Mouse (Mus musculus) macrophage (primary cell): ENCODE results near the gene Prim1. TPM values are rescaled to one million over a fixed set of nuclear protein-coding genes. Genes with fewer than 3 reads are reported as not detected.

Experiments
- H3K27ac ChIP-seq: fragments of 350-480 bp; formaldehyde crosslinking; 2 replicates; pipeline ENCODE4 v1.9.0; 2021
- H3K36me3 ChIP-seq: fragments of 350-480 bp; formaldehyde crosslinking; 2 replicates; pipeline ENCODE4 v1.9.0; 2021; ENCODE audit errors: inconsistent target
- H3K4me3 ChIP-seq: fragments of 350-480 bp; formaldehyde crosslinking; 2 replicates; pipeline ENCODE4 v1.9.0; 2021; ENCODE audit errors: inconsistent target
- H3K79me2 ChIP-seq: fragments of 350-480 bp; formaldehyde crosslinking; 2 replicates; pipeline ENCODE4 v1.9.0; 2021; ENCODE audit errors: inconsistent target
- WGBS: methylation state at CpG from one replicate; pipeline ENCODE4 v1.1.7; 2026; ENCODE audit warnings: inconsistent platforms; ENCODE audit not compliant: missing documents; 5-methylcytosine and 5-hydroxymethylcytosine counted together
- polyA plus RNA-seq: library from polyadenylated mRNA; stranded (reverse); fragments of 250-400 nt; gene quantifications from 3 replicates; pipeline ENCODE4 v1.2.4, GENCODE M21; 2018; ENCODE audit warnings: inconsistent platforms
- total RNA-seq, 78 experiments: library from RNA; depleted of rRNA; stranded (reverse); fragments of 250-400 nt; gene quantifications; 1 replicate in 9 of 78; 2 replicates in 24 of 78; 3 replicates in 43 of 78; 4 replicates in 2 of 78; pipeline ENCODE4 v1.2.4; 2018; ENCODE audit warnings: inconsistent platforms in 56 of 78

Prim1 gene
- total RNA-seq (2018; cell fraction: chromatin; rRNA removed), result 10 to 100 TPM in 11 of 26 experiments, 1 to 10 TPM in 15; 1.2 to 20.8 (median 8.5) TPM
- total RNA-seq (2018; cell fraction: cytosol; rRNA removed), result 1 to 10 TPM; 2.4 to 7.1 (median 4.7) TPM
- total RNA-seq (2018; cell fraction: nucleus; rRNA removed), result 10 to 100 TPM in 4 of 26 experiments, 1 to 10 TPM in 22; 2.0 to 43.5 (median 6.6) TPM
- 3.5 to 24.5 TPM (median 8.9 TPM) in 3 replicates for polyA plus RNA-seq

DNA sequence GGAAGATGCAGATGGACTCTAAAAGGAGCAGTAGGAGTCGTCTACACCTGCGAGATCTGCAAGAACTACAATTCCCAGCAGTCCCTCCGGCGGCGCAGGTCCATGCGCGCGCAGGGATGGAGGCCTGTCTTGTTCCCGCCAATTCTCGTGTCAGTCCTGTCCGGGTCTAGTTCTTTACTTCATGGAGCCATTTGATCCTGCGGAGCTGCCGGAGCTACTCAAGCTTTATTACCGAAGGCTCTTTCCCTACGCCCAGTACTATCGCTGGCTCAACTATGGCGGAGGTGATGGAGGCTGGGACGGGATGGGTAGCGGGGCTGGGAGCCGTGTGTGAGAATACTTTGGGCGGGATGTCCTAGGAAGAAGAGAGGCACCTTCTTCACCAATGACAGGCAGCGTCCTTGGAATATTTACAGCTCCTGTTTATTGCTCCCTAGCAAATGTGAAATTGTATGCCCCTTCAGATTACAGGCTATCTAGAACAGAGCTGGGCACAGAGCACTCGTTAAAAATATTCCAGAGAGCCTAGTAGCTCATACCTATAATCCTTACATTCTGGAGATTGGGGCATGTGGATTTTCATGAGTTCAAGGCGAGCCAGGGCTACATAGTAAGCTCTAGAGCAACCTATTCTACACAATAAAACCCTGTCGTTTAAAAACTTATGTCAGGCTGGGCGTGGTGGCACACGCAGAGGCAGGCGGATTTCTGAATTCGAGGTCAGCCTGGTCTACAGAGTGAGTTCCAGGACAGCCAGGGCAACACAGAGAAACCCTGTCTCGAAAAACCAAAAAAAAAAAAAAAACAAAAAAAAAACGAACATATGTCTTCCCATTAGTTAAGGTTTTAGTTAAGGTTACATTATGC, at the start of gene Prim1:
Prim1 (plus strand) TSS at position 101 of the 867 bp plus-strand sequence.
- Histone ChIP-seq H3K36me3 (no peaks in the 10 kb centered on the region), H3K79me2 (no peaks in the 10 kb centered on the region), H3K27ac (no peak within 1 kb of the TSS), H3K4me3 (peak within 1 kb of the TSS; percentile 66)
- WGBS, result 5% methylated on average over 31 of the region's 31 CpGs

DNA sequence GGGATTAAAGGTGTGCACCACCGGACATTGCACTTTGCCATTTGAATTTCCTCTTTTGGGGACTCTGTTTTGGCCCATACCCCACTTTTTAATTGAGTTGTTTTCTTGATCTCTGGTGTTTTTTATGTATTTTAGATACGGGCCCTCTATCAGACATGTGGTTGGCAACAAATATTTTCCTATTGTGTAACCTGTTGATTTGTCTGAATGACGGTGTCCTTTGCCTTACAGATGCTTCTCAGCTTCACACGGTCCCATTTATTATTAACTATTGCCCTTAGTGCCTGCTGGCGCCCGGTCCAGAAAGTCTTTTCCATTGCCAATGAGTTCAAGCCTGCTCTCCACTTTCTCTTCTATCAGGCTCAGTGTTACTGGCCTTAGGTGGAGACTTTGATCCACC, 48.5 kb upstream of the Prim1 start:
- 94% methylated on average over 6 of the region's 6 CpGs for WGBS
- no peaks in the 10 kb centered on the region for H3K79me2 ChIP-seq
- H3K36me3 ChIP-seq, result no peaks in the 10 kb centered on the region
- no peak overlapping the region for H3K4me3 ChIP-seq
- no peak overlapping the region for H3K27ac ChIP-seq

DNA sequence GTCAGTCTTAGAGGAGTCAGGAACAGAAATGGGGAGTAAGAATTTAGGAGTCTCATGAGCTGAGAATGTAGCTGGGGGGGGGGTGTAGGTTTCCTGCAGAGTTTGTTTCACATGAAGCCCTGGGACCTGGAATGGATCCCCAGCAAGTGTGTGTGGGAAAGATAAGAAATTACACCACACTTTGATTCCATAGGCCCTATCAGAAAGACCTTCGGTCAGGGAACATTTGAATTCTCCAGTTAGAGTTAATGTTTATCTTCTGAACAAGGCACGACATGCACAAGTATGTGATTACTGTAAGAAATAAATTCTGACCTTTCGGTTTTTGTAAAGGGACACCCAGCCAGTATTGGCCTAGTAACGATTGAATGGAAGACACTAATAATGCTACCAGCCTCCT, 45.1 kb upstream of the Prim1 start:
- WGBS, result 91% methylated on average over 4 of the region's 4 CpGs
- Histone ChIP-seq H3K27ac (no peak overlapping the region), H3K79me2 (no peaks in the 10 kb centered on the region), H3K36me3 (no peaks in the 10 kb centered on the region), H3K4me3 (no peak overlapping the region)

DNA sequence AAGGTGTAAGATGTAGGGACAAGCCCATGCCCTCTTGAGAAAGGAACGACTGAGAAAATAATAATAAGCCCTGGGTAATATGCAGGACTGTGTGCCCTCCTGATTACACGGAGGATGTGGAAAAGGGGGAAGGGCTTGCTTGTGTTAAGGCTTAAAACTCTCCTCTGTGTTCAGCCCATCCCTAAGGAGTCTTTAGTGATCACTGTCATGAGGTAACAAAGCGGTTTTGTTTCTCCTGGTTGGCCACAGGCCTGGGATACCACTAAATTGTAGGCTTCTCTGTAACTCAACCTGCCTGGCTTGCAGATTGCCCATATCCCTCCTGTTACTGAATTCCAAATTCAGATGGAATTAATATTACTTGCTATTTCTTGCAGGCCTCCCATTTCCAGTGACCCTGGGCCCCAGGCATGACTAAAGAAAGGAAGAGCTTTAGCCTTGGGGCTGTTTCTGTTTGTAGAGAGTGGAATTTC, 44.6 kb upstream of the Prim1 start:
- H3K79me2 ChIP-seq, result no peaks in the 10 kb centered on the region
- 93% methylated on average over 3 of the region's 3 CpGs for WGBS
- H3K36me3 ChIP-seq, result no peaks in the 10 kb centered on the region
- no peak overlapping the region for H3K27ac ChIP-seq
- no peak overlapping the region for H3K4me3 ChIP-seq

DNA sequence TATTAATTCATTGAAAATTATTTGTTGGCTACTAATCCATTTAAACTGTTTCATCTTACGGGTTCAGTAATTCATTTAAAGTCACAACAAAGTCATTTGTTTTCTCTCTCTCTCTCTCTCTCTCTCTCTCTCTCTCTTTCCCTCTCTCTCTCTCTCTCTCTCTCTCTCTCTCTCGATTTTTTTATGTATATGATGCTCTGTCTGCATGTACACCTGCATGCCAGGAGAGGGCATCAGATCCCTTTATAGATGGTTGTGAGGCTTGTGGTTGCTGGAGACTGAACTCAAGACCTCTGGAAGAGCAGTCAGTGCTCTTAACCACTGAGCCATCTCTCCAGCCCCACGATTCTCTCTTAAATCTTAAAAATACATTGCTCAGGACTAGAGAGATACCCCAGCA, 43.8 kb upstream of the Prim1 start:
- Histone ChIP-seq H3K79me2 (no peaks in the 10 kb centered on the region), H3K27ac (no peak overlapping the region), H3K36me3 (no peaks in the 10 kb centered on the region), H3K4me3 (no peak overlapping the region)
- WGBS, result 98% methylated on average over 2 of the region's 3 CpGs

DNA sequence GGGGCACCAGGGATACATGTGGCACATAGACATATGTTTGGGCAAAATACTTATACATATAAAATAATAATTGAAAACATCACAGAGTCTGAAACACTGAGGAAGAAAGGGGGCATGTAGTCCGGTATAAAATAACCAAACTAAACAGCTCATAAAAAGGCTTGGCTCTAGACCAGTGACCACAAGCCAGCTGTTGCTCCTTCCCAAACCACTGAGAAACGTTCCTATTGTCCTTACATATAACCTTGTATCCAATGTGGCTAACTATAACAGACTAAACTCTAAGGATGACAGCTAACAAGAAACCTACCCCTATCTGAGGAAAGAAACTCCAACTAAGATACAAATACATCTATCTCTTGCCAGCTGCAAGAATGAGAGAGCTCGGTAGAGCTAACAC, 40.9 kb upstream of the Prim1 start:
- no peaks in the 10 kb centered on the region for H3K79me2 ChIP-seq
- WGBS, result 45% methylated on average over 3 of the region's 3 CpGs
- no peaks in the 10 kb centered on the region for H3K36me3 ChIP-seq
- no peak overlapping the region for H3K4me3 ChIP-seq
- no peak overlapping the region for H3K27ac ChIP-seq

DNA sequence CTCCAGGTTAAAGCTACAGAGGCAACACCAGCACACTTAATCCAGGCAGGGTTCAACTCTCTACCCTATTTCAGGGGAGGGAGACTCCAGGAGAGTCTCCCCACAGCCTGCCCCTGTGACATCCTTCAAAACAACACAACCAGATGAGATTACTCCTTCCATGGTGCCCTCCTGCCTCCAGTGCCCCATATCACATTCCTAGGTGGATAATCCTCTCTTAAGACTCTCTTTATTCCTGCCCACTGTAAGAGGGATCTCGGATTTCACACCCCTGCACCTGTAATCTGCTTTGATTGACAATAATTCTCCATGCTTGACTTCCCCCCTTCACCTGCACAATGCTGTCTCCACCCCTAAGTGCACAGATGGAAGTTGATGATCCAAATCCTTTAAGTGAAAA, 39.5 kb upstream of the Prim1 start:
- no peaks in the 10 kb centered on the region for H3K36me3 ChIP-seq
- no peak overlapping the region for H3K27ac ChIP-seq
- 25% methylated on average over 1 of the region's 1 CpGs for WGBS
- H3K4me3 ChIP-seq, result no peak overlapping the region
- no peaks in the 10 kb centered on the region for H3K79me2 ChIP-seq

DNA sequence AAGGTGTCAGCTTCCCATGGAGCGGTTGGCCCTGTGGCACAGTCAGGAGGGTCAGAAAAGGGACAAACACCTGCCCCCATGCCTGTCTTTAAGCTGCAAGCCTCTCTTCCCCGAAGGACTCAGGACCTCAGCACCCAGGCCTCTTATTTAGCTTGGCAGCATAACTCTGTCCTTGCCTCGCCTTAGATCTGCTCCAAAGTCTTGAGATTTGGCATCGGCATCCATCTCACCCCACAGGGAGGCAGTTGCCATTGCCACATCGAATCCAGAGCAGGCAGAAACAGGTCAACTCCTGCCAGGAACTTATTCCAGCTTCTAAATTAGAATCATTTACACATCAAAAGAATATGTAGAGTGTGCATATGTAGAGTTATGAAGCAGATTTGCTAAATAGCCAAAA, 30.3 kb upstream of the Prim1 start:
- Histone ChIP-seq H3K36me3 (no peaks in the 10 kb centered on the region), H3K79me2 (no peaks in the 10 kb centered on the region), H3K4me3 (no peak overlapping the region), H3K27ac (no peak overlapping the region)
- WGBS, result 96% methylated on average over 5 of the region's 5 CpGs

DNA sequence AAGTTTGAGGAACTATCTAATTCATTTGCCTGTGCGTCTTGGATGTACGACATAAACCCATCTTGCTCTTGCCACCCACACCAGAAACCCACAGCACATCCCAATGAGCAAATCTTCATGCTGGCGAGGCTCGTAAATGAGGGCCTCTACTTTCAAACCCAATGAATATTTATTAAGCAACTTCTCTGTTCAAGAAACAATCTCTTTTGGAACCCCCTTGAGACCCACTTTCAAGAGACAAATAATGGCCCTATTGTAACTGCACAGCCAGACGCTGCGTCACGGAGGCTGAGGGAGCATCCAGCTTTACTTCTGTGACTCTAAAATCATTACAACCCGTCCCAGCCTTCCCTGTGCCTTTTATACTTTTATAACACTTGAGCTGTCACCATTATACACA, 29.4 kb upstream of the Prim1 start:
- Histone ChIP-seq H3K36me3 (no peaks in the 10 kb centered on the region), H3K4me3 (no peak overlapping the region), H3K79me2 (no peaks in the 10 kb centered on the region), H3K27ac (no peak overlapping the region)
- WGBS, result 89% methylated on average over 8 of the region's 8 CpGs

DNA sequence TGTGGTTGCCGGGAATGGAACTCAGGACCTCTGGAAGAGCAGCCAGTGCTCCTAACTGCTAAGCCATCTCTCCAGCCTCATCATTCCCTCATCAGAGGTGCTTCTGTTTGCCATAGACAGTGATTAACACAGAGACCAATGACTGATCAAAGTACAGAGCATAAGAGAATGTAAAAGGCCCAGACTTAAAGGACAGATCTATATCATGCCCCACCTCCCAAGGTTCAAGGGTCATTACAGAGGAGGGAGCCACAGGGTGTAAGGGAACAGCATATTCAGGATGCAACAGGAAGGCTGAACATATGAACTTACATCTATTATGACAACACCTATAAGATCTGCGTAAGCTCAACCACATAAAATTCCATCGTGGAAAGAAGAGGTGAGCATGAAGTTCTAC, 18.3 kb upstream of the Prim1 start:
- Histone ChIP-seq H3K4me3 (no peak overlapping the region), H3K27ac (no peak overlapping the region), H3K79me2 (no peaks in the 10 kb centered on the region), H3K36me3 (no peaks in the 10 kb centered on the region)
- WGBS, result 93% methylated on average over 3 of the region's 3 CpGs

DNA sequence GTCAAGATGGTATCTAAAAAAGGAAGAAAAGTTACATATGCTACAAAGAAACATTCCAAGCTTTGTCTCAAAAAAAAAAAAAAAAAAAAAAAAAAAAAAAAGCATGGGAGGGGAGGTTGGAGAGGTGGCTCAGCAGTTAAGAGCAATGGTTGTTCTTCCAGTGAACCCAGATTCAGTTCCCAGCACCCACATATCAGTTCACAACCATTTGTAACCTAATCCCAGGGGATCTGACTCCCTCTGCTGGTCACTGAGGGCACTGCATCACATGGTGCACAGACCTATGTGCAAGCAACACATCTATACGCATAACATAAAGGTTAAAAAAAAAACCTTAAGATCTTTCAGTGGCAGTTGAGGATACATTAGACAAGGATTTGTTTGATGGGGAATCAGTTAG, 16.7 kb upstream of the Prim1 start:
- no peaks in the 10 kb centered on the region for H3K79me2 ChIP-seq
- H3K27ac ChIP-seq, result no peak overlapping the region
- H3K4me3 ChIP-seq, result no peak overlapping the region
- no peaks in the 10 kb centered on the region for H3K36me3 ChIP-seq
- 100% methylated on average over 1 of the region's 1 CpGs for WGBS

DNA sequence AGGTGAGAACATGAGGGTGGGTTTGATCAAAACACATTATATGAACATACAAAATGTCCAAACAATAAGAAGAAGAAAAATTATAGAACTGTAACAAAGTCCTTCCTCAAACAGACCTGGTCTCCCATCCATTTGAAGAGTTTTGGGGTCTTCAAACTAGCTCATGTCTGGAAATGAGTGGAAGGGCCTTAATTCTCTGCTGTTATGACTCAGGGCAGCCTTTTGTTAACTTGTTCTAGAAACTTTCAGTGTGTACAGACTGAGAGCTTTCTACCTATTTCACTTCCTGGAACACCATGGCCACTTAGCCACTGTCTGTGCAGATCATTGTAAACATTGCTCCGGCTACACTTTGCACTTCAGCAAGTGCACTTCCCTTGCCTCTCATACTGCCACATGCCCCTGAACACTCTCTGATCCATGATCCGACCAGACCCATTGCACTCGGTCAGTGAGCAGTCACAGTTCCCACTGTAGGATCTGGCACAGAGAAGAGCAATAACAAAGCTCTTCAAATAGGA, 11.6 kb upstream of the Prim1 start:
- Histone ChIP-seq H3K36me3 (no peaks in the 10 kb centered on the region), H3K4me3 (no peak overlapping the region), H3K79me2 (no peaks in the 10 kb centered on the region), H3K27ac (no peak overlapping the region)
- WGBS, result 84% methylated on average over 3 of the region's 3 CpGs

DNA sequence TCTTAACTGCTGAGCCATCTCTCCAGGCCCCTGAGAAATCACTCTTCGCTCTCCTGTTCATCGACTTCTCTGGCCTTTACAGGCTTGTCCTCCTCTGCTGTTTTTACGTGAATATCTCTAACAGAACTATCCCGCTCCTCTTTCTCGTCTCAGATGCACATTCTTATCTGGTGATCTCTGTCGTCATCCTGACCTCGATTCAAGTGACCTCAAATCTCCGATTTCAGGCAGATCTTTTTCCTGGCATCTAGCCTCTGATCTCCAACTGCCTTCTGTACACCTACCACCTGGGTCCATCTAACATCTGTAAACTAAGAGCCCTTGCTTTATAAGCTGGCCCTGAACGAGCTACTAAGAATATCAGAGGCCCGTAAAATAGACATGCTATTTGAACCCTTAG, 10.1 kb upstream of the Prim1 start:
- Histone ChIP-seq H3K4me3 (no peak overlapping the region), H3K36me3 (no peaks in the 10 kb centered on the region), H3K79me2 (no peaks in the 10 kb centered on the region), H3K27ac (no peak overlapping the region)
- 83% methylated on average over 10 of the region's 10 CpGs for WGBS

DNA sequence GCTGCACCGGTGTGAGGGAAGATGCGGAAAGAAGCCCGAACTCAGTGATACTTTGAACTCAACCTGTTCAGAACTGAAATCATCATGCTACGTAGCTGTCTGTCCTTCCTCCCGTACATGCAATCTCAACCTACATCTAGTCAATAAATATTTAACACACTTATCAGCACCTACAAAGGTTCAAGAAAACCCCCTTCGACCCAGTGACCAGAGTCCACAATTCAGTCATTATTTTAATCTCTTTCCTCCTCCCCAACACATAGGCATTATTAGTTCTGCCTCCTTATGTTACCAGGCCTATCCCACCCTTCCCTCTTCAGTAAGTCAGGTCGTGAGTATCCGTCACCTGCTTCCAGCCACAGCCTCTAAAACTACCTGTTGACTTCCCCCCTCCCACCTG, 9.5 kb upstream of the Prim1 start:
- no peaks in the 10 kb centered on the region for H3K79me2 ChIP-seq
- 82% methylated on average over 8 of the region's 8 CpGs for WGBS
- no peak overlapping the region for H3K27ac ChIP-seq
- H3K36me3 ChIP-seq, result no peaks in the 10 kb centered on the region
- no peak overlapping the region for H3K4me3 ChIP-seq

DNA sequence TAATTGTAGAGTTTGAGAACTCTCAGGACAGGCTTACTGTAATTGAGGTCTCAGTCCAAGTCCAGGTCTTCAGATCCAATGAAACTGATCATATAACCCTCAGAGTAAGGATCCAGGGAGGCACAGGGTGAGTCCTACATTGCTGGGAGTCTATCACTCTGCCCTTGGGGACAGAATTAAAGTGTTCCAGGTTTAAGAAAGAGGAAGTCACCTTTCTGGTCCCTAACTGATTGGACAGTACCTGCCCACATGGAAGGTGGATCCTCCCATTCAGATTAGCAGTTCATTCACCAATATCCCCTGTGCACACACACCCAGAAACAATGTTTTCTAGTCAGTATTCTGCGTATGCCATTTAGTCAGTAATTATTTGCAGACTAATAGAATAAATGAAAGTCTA, 7.5 kb upstream of the Prim1 start, which contains the start of gene Hsd17b6:
Hsd17b6 (minus strand) TSS at position 166 of the 400 bp plus-strand sequence.
- H3K79me2 ChIP-seq, result no peaks in the 10 kb centered on the region
- WGBS, result 100% methylated on average over 1 of the region's 1 CpGs

More for the DNA sequence above, 7.5 kb upstream of the Prim1 start, which contains the start of gene Hsd17b6:
- no peak within 1 kb of the TSS for H3K4me3 ChIP-seq
- no peaks in the 10 kb centered on the region for H3K36me3 ChIP-seq
- no peak within 1 kb of the TSS for H3K27ac ChIP-seq
